Mouse (Mus musculus): ENCODE measurements around the gene Pkp4. TPM values are rescaled to one million over a fixed set of nuclear protein-coding genes. Genes with fewer than 3 reads are reported as not detected.

Gene Pkp4
- 19.7 TPM in 2 replicates for polyA plus RNA-seq (2012; ENCODE audit: insufficient read depth, insufficient read length, missing spikeins)

GRCm38 (mm10) chr2:59160605-59160963 is at the start of gene Pkp4, which contains the start of gene Ccdc148:
Gene Pkp4, plus strand, starts transcription at chr2:59160850.
Gene Ccdc148, minus strand, starts transcription at chr2:59160683.
- peak within 1 kb of the TSS; percentile 56 for H3K27ac ChIP-seq (replicated peaks; ENCODE audit: low read depth, low read length)

GRCm38 (mm10) chr2:59129023-59129422 is 31.6 kb upstream of the Pkp4 start:
- Histone ChIP-seq H3K4me3 (ENCODE audit: insufficient read depth, low read depth, low read length) (no peak overlapping the region), H3K27ac (replicated peaks; ENCODE audit: low read depth, low read length) (no peak overlapping the region), H3K4me1 (ENCODE audit: control insufficient read depth, insufficient read depth, insufficient read length, low read length) (peaks cover 3% of the 10 kb centered on the region; the same call in 1 of the 2 replicates)

More at GRCm38 (mm10) chr2:59160605-59160963, at the start of gene Pkp4, which contains the start of gene Ccdc148:
- Histone ChIP-seq H3K4me1 (ENCODE audit: control insufficient read depth, insufficient read depth, insufficient read length, low read length) (no peaks in the 10 kb centered on the region), H3K4me3 (ENCODE audit: insufficient read depth, low read depth, low read length) (peak within 1 kb of the TSS; percentile 98)

GRCm38 (mm10) chr2:59129821-59130220 is 30.8 kb upstream of the Pkp4 start:
- Histone ChIP-seq H3K27ac (replicated peaks; ENCODE audit: low read depth, low read length) (no peak overlapping the region), H3K4me3 (ENCODE audit: insufficient read depth, low read depth, low read length) (no peak overlapping the region), H3K4me1 (ENCODE audit: control insufficient read depth, insufficient read depth, insufficient read length, low read length) (peaks cover 3% of the 10 kb centered on the region; the same call in 1 of the 2 replicates)

GRCm38 (mm10) chr2:59131044-59131443 is 29.6 kb upstream of the Pkp4 start:
- H3K27ac ChIP-seq (replicated peaks; ENCODE audit: low read depth, low read length): no peak overlapping the region
- H3K4me1 ChIP-seq (ENCODE audit: control insufficient read depth, insufficient read depth, insufficient read length, low read length): peaks cover 3% of the 10 kb centered on the region; the same call in 1 of the 2 replicates
- H3K4me3 ChIP-seq (ENCODE audit: insufficient read depth, low read depth, low read length): no peak overlapping the region

GRCm38 (mm10) chr2:59155428-59155827 is 5.2 kb upstream of the Pkp4 start:
- H3K27ac ChIP-seq (replicated peaks; ENCODE audit: low read depth, low read length): no peak overlapping the region
- no peak overlapping the region for H3K4me3 ChIP-seq (ENCODE audit: insufficient read depth, low read depth, low read length)
- H3K4me1 ChIP-seq (ENCODE audit: control insufficient read depth, insufficient read depth, insufficient read length, low read length): no peaks in the 10 kb centered on the region

GRCm38 (mm10) chr2:59158117-59158516 is 2.5 kb upstream of the Pkp4 start:
- Histone ChIP-seq H3K27ac (replicated peaks; ENCODE audit: low read depth, low read length) (no peak overlapping the region), H3K4me3 (ENCODE audit: insufficient read depth, low read depth, low read length) (no peak overlapping the region), H3K4me1 (ENCODE audit: control insufficient read depth, insufficient read depth, insufficient read length, low read length) (no peaks in the 10 kb centered on the region)

- H3K4me1 ChIP-seq (ENCODE audit: control insufficient read depth, insufficient read depth, insufficient read length, low read length): no peaks in the 10 kb centered on the region
- H3K4me3 ChIP-seq (ENCODE audit: insufficient read depth, low read depth, low read length): peak overlapping the region; percentile 54
- H3K27ac ChIP-seq (replicated peaks; ENCODE audit: low read depth, low read length): no peak overlapping the region
These were observed 567 bp upstream of the Pkp4 start for GRCm38 (mm10) chr2:59159961-59160604.

- no peaks in the 10 kb centered on the region for H3K4me1 ChIP-seq (ENCODE audit: control insufficient read depth, insufficient read depth, insufficient read length, low read length)
- peak overlapping the region; percentile 98 for H3K4me3 ChIP-seq (ENCODE audit: insufficient read depth, low read depth, low read length)
- peak overlapping the region; percentile 56 for H3K27ac ChIP-seq (replicated peaks; ENCODE audit: low read depth, low read length)
These were observed 381 bp downstream of the Pkp4 start for GRCm38 (mm10) chr2:59161021-59161440.

GRCm38 (mm10) chr2:59161441-59162284 is 1.0 kb downstream of the Pkp4 start:
- Histone ChIP-seq H3K4me3 (ENCODE audit: insufficient read depth, low read depth, low read length) (peak overlapping the region; percentile 98), H3K27ac (replicated peaks; ENCODE audit: low read depth, low read length) (peak overlapping the region; percentile 56), H3K4me1 (ENCODE audit: control insufficient read depth, insufficient read depth, insufficient read length, low read length) (peaks cover 4% of the 10 kb centered on the region; the same call in 1 of the 2 replicates)

GRCm38 (mm10) chr2:59162285-59162600 is 1.6 kb downstream of the Pkp4 start:
- Histone ChIP-seq H3K4me3 (ENCODE audit: insufficient read depth, low read depth, low read length) (peak overlapping the region; percentile 98), H3K4me1 (ENCODE audit: control insufficient read depth, insufficient read depth, insufficient read length, low read length) (peaks cover 6% of the 10 kb centered on the region; the same call in 1 of the 2 replicates), H3K27ac (replicated peaks; ENCODE audit: low read depth, low read length) (peak overlapping the region; percentile 56)

- Histone ChIP-seq H3K4me3 (ENCODE audit: insufficient read depth, low read depth, low read length) (no peak overlapping the region), H3K4me1 (ENCODE audit: control insufficient read depth, insufficient read depth, insufficient read length, low read length) (peaks cover 16% of the 10 kb centered on the region; the same call in 1 of the 2 replicates), H3K27ac (replicated peaks; ENCODE audit: low read depth, low read length) (no peak overlapping the region)
These were observed 6.3 kb downstream of the Pkp4 start for GRCm38 (mm10) chr2:59166976-59167375.

- H3K4me3 ChIP-seq (ENCODE audit: insufficient read depth, low read depth, low read length): no peak overlapping the region
- H3K27ac ChIP-seq (replicated peaks; ENCODE audit: low read depth, low read length): no peak overlapping the region
- H3K4me1 ChIP-seq (ENCODE audit: control insufficient read depth, insufficient read depth, insufficient read length, low read length): peaks cover 19% of the 10 kb centered on the region; the same call in 1 of the 2 replicates
These were observed 7.2 kb downstream of the Pkp4 start for GRCm38 (mm10) chr2:59167830-59168229.

GRCm38 (mm10) chr2:59169572-59170207 is 9.0 kb downstream of the Pkp4 start:
- Histone ChIP-seq H3K4me1 (ENCODE audit: control insufficient read depth, insufficient read depth, insufficient read length, low read length) (peaks cover 19% of the 10 kb centered on the region; the same call in 1 of the 2 replicates), H3K4me3 (ENCODE audit: insufficient read depth, low read depth, low read length) (no peak overlapping the region), H3K27ac (replicated peaks; ENCODE audit: low read depth, low read length) (no peak overlapping the region)

- Histone ChIP-seq H3K4me3 (ENCODE audit: insufficient read depth, low read depth, low read length) (no peak overlapping the region), H3K4me1 (ENCODE audit: control insufficient read depth, insufficient read depth, insufficient read length, low read length) (peaks cover 19% of the 10 kb centered on the region; the same call in 1 of the 2 replicates), H3K27ac (replicated peaks; ENCODE audit: low read depth, low read length) (no peak overlapping the region)
These were observed 9.5 kb downstream of the Pkp4 start for GRCm38 (mm10) chr2:59170208-59170589.

- Histone ChIP-seq H3K27ac (replicated peaks; ENCODE audit: low read depth, low read length) (no peak overlapping the region), H3K4me3 (ENCODE audit: insufficient read depth, low read depth, low read length) (no peak overlapping the region), H3K4me1 (ENCODE audit: control insufficient read depth, insufficient read depth, insufficient read length, low read length) (peaks cover 19% of the 10 kb centered on the region; the same call in 1 of the 2 replicates)
These were observed 9.9 kb downstream of the Pkp4 start for GRCm38 (mm10) chr2:59170593-59170992.
